Mouse (Mus musculus) cerebellum, postnatal 14 days (tissue): ENCODE results near the gene Neu3.

ENCODE experiments used
- DNase-seq, 2 experiments: peaks; one replicate each; pipeline ENCODE4 v3.0.0; 2021; ENCODE audit warnings: mixed read lengths in 2 of 2

Neu3 gene

GRCm38 (mm10) chr7:99790816-99791215 is 37.4 kb downstream of the Neu3 start:
- DNase-seq = no peak

DNA sequence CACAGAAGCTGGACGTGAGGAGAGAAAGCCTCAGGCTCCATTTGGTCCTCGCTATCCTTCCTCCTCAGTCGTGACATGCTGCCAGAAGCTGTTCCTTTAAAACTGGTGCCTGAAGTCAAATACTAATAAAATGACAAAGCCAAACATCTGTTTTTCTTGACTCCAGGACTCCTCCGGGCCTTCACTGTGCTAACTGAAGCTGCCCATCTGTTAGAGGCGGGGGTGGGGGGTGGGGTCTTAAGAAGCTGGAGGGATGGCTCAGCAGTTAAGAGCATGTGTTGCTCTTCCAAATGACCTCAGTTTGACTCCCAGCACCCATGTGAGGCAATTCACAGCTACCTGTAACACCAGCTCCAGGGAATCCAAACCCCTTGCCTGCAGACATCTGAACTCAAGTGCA is 39.7 kb downstream of the Neu3 start:
- no peak for DNase-seq

DNA sequence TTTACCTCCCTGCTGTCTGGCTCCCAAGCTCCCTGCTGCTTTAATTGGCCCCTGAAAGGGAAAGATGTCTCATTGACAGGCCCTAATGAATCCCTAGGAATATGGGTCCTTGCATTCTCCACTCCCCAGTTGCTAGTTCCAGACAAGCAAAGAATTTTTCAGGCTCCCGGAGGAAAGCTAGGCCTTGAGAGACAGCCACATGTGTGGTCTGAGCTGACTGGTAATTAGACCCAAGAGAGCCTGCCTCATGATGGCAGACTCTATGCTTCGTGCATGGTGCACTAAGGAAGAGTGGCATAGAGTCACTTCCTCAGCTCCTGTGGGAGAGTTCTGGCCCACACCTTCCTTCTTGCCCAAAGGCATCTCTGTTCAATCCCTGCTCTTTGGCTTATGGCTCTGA is 40.3 kb downstream of the Neu3 start:
- no peak for DNase-seq

DNA sequence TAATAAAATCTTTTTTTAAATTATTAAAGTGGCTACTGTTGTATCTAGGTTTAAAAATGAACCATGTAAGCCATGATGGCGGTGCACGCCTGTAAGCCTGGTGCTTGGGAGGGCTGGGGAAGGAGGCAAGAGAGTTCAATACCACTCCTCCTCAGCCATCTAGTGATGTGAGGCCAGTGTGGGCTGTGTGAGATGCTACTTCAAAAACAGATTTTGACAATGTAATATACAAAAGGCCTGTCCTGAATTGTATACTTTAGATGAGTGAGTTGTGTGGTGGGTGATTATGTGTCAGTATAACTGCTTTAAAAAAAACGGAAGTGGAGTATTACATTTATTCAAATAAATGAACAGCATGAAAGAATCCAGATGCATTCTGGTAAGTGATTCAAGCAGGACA is 41.4 kb downstream of the Neu3 start:
- no peak for DNase-seq

- DNase-seq = no peak
These were observed 42.7 kb downstream of the Neu3 start for GRCm38 (mm10) chr7:99785553-99785952.

DNA sequence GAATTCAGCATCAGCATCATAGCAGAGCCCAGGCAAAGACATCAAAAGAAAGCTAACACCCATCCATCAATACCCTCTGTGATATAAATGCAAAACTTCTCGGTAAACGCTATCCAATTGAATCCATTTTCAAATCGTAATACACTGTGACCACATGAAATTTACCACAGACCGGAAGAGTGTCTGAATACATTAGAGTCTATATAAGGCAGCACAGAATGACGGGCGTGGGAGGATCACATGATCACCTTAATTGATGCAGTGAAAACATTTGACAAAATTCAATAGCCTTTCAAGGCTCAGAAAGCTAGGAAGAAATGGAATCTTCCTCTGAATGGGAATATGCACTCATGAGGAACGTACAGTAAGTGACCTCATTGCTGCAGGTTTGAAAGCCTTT is 44.8 kb downstream of the Neu3 start:
- no peak for DNase-seq

DNA sequence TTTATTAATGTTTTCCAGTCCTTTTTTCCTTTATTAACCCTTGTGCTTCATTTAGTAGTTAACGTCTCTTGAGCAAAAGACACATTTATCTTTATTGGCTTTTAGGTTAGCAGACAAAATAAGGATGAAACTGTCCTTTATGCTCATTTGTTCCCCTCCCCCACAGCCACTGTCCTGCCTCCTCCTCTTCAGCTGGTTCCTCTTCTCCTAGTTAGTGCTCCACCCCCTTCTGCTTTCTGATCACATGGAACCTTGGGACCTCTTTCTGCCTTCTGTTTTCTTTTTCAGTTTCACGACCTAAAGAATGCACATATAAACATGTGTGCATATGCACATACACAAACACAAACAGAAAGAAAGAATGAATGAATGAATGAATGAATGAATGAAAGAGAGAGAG is 46.3 kb downstream of the Neu3 start:
- DNase-seq = no peak

- DNase-seq = no peak
These were observed 46.8 kb downstream of the Neu3 start for GRCm38 (mm10) chr7:99781385-99781784.

- no peak for DNase-seq
These were observed 65.0 kb downstream of the Neu3 start, which contains the start of gene Olfr521 for GRCm38 (mm10) chr7:99763207-99763606. Olfr521 (plus strand) TSS chr7:99763507.
